Mouse (Mus musculus) kidney, adult 9 months (tissue): ENCODE results near the gene Lypd6b.
A peak's percentile ranks its signal among the peaks of the same experiment; 100 is the strongest.

Experiments used
- DNase-seq: peaks from one replicate; pipeline ENCODE4 v3.0.0; 2022

Lypd6b gene

DNA sequence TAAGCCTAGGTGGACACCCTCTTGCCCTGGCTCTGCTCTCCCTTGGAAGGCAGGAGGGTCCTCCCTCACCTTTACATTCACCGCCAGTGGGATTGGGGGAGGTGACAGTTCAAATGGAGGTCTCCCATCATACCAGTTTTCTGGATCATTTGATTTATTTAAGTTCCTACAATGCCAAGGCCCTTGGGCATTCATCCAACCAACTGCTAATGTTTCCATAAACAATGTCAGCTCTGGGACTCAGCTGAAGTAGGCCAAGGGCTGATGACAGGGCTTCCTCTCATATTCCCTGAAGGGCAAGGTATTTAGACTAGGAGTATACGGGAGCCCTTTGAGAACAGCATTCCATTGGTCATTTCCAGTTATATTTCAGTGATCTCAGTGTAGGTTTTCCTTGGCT, 170.0 kb downstream of the Lypd6b start:
- peak; percentile 3 for DNase-seq

DNA sequence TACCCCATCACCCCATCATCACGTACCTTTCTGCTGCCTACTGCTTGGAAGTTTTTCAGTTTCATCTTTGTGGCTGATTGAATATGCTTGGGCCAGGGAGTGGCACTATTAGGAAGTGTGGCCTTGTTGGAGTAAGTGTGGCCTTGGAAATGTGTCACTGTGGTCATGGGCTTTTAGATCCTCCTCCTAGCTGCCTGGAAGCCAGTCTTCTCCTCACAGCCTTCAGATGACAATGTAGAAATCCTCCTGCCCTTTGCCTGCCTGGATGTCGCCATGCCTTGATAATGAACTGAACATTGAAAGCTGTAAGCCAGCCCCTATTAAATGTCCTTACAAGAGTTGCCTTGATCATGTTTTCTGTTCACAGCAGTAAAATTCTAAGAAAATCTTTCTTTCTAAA, 174.5 kb downstream of the Lypd6b start:
- no peak for DNase-seq

DNA sequence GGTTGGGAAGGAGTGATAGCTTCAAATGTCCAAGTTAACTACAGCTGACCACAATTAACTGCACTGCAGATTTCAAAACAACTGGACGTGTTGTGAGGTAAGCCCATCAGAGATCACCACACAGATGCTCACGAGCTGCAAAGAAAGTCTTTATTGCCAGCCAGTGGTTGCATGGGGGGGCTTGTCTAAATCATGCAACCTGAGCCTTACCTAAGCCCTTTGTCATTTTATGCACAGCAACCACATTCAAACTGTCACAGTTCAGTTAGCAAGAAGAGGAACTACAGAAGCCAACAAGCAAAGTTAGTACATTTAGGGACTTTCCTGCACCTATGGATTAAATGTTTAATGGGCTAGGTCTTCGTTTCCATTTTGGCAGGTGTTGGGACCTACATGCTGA, 177.4 kb downstream of the Lypd6b start:
- DNase-seq: no peak

DNA sequence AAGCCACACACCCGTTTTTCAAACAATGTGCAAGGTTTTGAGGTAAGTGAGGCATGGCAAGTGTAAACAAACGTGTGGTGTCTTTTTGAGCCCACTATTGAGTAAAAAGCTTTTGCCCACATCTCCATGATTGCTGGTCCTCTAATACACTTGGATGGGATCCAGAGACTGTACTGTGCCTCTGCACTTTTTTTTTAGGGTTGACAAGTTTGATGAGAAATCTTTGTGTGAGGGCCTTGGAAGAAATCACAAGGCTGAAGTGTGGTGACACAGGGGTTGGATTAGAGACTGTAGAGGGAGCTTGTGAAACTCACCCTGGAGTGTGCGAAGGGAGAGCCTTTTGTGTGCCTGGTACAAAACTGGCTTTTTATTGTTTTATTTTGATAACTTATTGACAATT, 180.3 kb downstream of the Lypd6b start:
- DNase-seq: no peak

DNA sequence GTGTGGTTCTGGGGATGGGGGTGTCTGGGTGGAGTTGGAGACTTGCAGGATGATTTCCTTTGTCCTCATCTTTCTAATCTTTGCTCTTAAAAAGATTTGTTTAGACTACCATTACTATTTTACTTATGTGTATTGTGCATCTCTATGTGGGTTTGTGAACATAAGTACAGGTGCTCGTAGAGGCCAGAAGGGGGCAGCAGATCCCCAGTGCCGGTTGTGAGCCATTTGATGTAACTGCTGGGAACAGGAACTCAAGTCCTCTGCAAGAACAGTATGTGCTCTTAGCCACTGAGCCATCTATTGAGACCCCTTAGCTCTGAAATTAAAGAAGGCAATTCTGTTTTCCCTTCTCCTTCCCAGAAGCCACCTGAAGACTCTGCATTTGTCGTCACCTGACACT, 183.5 kb downstream of the Lypd6b start:
- no peak for DNase-seq

DNA sequence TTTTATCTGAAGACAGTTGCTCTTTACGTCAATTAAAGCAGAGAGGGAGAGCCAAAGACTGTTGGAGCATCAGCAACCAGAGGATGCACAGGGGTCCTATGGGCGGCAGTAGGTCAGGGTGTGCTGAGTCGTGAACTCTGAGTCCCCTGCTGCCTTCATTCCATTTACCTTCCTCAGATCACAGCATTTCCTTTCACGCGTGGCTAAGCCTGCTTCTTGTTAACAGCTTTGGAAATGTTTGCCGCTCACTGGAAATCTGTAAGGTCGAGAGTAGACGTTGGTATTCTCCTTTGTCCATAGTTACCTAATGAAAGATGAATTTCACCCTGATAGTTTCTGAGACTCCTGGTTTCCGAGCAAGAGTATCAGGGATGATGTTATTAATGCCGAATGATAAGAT, 191.1 kb downstream of the Lypd6b start:
- no peak for DNase-seq

DNA sequence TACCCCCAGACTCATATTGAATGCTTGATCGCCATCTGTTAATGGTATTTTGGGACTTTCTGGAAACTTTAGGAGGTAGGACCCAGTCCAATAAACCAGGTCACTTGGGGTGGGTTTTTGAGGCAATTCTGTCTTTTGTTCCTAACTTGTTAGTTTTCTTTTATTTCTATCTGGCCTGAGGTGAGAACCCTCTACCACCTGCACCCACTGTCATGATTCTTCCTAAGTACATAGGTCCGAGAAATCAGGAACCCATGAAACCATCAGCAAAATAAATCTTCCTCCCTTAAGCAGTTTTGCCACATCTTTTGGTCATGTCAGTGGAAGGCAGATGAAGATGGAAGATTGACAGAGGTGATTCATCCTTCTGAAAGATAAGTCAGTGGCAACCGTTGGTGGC, 192.5 kb downstream of the Lypd6b start:
- DNase-seq: no peak

DNA sequence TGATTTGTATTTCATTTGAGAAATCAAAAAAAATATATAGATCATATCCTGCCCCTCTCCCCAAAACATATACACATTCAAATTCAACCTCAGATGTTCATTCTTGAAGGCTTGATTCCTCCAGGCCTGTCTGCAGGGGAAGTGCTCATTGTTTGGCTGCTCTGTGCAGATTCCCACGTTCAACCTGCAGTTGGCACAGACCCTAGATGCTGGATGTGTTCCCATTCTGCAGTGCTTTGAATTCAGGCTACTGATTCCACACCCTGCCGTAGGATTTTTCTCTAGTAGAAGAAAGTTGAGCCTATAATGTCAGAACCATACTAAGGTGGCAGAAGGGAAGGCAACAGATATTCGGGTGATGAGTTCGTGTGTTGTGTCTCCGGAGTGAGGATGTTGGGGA, 195.5 kb downstream of the Lypd6b start:
- DNase-seq: no peak

DNA sequence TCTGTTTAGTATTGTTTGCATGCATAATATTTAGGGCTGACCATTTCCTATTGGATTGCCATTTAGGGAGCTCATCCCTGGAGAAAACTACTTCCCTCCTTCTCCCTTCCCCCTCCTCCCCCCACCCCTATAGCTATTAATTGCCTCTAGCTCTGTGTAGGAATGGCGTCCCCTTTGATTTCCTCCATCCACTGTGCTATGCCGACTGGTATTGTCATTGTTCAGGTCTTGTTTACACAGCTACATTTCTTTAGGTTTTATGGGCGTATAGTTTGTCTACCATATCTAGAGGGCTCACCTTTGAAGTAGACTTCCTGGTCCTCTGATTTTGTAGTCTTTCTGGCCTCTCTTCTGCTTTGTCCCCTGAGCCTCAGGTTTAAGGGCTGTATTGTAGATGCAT, 197.3 kb downstream of the Lypd6b start:
- DNase-seq: no peak

DNA sequence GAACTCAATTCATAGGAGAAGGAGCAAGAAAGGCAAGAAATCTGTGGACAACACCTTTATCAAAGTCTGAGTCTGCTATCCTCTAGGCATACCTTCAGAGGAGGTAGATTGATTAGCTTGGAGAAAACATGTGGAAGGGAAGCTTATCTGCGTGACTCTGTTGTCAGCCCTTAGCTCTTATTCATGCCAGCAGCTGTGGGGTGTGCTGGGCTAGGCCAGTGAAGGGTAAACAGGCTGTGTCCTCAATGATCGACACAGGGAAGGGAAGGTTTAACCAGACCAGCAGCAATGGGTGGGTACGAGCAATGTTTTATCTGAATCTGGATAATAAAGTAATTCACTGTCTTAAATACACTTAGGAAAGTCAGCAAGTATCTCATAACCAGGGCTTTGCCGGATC, 208.4 kb downstream of the Lypd6b start:
- no peak for DNase-seq

DNA sequence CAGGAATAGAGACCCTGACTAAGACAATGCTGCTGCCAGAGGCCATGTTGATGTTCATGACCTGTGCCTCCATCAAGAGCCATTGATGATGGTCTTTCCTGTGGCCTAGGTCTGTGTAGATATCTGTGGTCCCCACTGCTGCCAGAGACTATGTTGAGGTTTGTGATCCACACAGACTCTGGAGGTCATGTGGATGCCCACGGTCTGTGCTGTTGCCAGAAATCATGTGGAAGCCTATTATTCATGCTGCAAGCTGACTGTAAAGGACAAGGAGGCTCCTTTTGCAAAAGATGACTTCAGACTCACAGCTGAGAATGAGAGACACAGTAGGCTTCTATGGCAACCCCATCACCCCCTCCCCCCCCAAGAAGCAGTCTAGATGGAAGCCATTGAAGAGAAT, 209.7 kb downstream of the Lypd6b start:
- no peak for DNase-seq
